Mouse (Mus musculus) C2C12 (cell line): ENCODE results near the gene 0610037L13Rik. TPM values are rescaled to one million over a fixed set of nuclear protein-coding genes. Genes with fewer than 3 reads are reported as not detected.

Experiments
- H3K27me3 ChIP-seq: one replicate; pipeline ENCODE4 v1.6.1; 2011; ENCODE audit not compliant: control insufficient read depth, insufficient read depth, insufficient read length
- H3K36me3 ChIP-seq: one replicate; pipeline ENCODE4 v1.6.1; 2011; ENCODE audit not compliant: control insufficient read depth, insufficient read depth
- H3K4me3 ChIP-seq: one replicate; pipeline ENCODE4 v1.5.1; 2011; ENCODE audit warnings: mild to moderate bottlenecking, control low read depth; ENCODE audit not compliant: poor library complexity, insufficient read depth, severe bottlenecking
- H3K79me2 ChIP-seq: one replicate; pipeline ENCODE4 v1.6.1; 2011; ENCODE audit not compliant: control insufficient read depth, insufficient read depth
- H3K79me3 ChIP-seq: one replicate; pipeline ENCODE4 v1.6.1; 2011; ENCODE audit warnings: low read depth, control low read depth
- H3ac ChIP-seq: one replicate; pipeline ENCODE3; 2011; ENCODE audit warnings: low read depth; ENCODE audit not compliant: control insufficient read depth, insufficient read length
- CEBPB ChIP-seq: IDR thresholded peaks from one replicate; pipeline ENCODE4 v1.6.1; 2011; ENCODE audit warnings: low read depth, mild to moderate bottlenecking, control low read depth, moderate library complexity
- CTCF ChIP-seq: IDR thresholded peaks from one replicate; pipeline ENCODE4 v1.5.1; 2011; ENCODE audit not compliant: control insufficient read depth, insufficient read depth, insufficient read length
- FOSL1 ChIP-seq: IDR thresholded peaks from one replicate; pipeline ENCODE4 v1.8.0; 2011; ENCODE audit warnings: mild to moderate bottlenecking, low read length; ENCODE audit not compliant: poor library complexity, insufficient read depth, severe bottlenecking
- MAX ChIP-seq: IDR thresholded peaks from one replicate; pipeline ENCODE4 v1.6.1; 2011; ENCODE audit warnings: mild to moderate bottlenecking, control low read depth
- MYOD1 ChIP-seq: IDR thresholded peaks from one replicate; pipeline ENCODE4 v1.6.1; 2011; ENCODE audit warnings: low read depth; ENCODE audit not compliant: control insufficient read depth, insufficient read length
- MYOG ChIP-seq: IDR thresholded peaks from one replicate; pipeline ENCODE4 v1.6.1; 2011; ENCODE audit not compliant: control insufficient read depth, insufficient read length; ENCODE audit errors: extremely low read depth
- USF1 ChIP-seq: IDR thresholded peaks from one replicate; pipeline ENCODE4 v1.6.1; 2011; ENCODE audit warnings: low read depth, mild to moderate bottlenecking, control low read depth, moderate library complexity
- polyA plus RNA-seq: library from polyadenylated mRNA; unstranded; fragments of >200 nt; fragmentation: generic; extraction: Trizol; gene quantifications from one replicate; pipeline ENCODE4 v1.2.1, GENCODE M21; 2012; ENCODE audit warnings: missing spikeins

Gene 0610037L13Rik
- polyA plus RNA-seq, 1 experiment: 78.7 TPM

- Histone ChIP-seq H3K27me3 (no peaks in the 10 kb centered on the region), H3ac (no peak overlapping the region), H3K4me3 (no peak overlapping the region), H3K79me2 (no peaks in the 10 kb centered on the region), H3K79me3 (no peaks in the 10 kb centered on the region), H3K36me3 (no peaks in the 10 kb centered on the region)
- no peak for TF ChIP-seq CTCF
- no peak for TF ChIP-seq MYOG
- no peak for TF ChIP-seq MAX
- no peak for TF ChIP-seq CEBPB
- no peak for TF ChIP-seq FOSL1
- TF ChIP-seq MYOD1: no peak
- no peak for TF ChIP-seq USF1
These were observed 32.3 kb downstream of the 0610037L13Rik start for GRCm38 (mm10) chr4:107921952-107922351.

GRCm38 (mm10) chr4:107923145-107923802 is 33.7 kb downstream of the 0610037L13Rik start, which contains the start of gene Cpt2:
TSS of gene Cpt2 (minus strand) at chr4:107923610.
- no peaks in the 10 kb centered on the region for H3K79me2 ChIP-seq
- peak within 1 kb of the TSS; percentile 48 for H3K4me3 ChIP-seq
- H3ac ChIP-seq: peak within 1 kb of the TSS; percentile 84
- no peaks in the 10 kb centered on the region for H3K79me3 ChIP-seq
- no peaks in the 10 kb centered on the region for H3K27me3 ChIP-seq
- no peak for TF ChIP-seq CTCF
- no peak for TF ChIP-seq MYOG
- TF ChIP-seq CEBPB: no peak
- no peak for TF ChIP-seq FOSL1
- no peak for TF ChIP-seq MAX
- TF ChIP-seq MYOD1: no peak
- no peak for TF ChIP-seq USF1
- no peaks in the 10 kb centered on the region for H3K36me3 ChIP-seq

DNA sequence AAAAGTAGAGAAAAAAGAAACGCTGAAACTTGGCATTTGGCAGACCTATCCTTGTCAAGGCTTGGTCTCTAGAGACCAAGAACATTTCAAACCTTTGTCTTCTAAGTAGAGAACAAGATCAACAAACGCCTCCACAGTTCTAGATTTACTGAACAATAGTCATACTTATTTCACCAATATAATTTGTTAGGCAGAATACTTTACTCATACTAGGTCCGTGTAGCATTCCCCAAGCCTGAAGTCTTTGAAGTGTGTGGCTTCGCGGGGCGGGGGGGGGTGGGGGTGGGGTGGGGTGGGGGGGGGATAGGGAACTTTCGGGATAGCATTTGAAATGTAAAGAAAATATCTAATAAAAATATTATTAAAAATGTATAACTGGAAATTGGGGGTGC is 34.2 kb downstream of the 0610037L13Rik start:
- no peaks in the 10 kb centered on the region for H3K27me3 ChIP-seq
- no peak for TF ChIP-seq USF1
- TF ChIP-seq CTCF: no peak
- TF ChIP-seq MAX: no peak
- TF ChIP-seq MYOG: no peak
- no peak for TF ChIP-seq CEBPB
- TF ChIP-seq MYOD1: no peak
- no peak for TF ChIP-seq FOSL1
- H3K4me3 ChIP-seq: no peak overlapping the region
- no peaks in the 10 kb centered on the region for H3K79me3 ChIP-seq
- no peaks in the 10 kb centered on the region for H3K36me3 ChIP-seq
- H3ac ChIP-seq: no peak overlapping the region
- no peaks in the 10 kb centered on the region for H3K79me2 ChIP-seq

- TF ChIP-seq MYOG: no peak
- TF ChIP-seq CTCF: no peak
- TF ChIP-seq MYOD1: no peak
- TF ChIP-seq MAX: no peak
- TF ChIP-seq CEBPB: no peak
- TF ChIP-seq USF1: no peak
- TF ChIP-seq FOSL1: no peak
- Histone ChIP-seq H3K79me2 (no peaks in the 10 kb centered on the region), H3K27me3 (peaks cover 16% of the 10 kb centered on the region), H3ac (no peak overlapping the region), H3K36me3 (no peaks in the 10 kb centered on the region), H3K79me3 (no peaks in the 10 kb centered on the region), H3K4me3 (no peak overlapping the region)
These were observed 38.7 kb downstream of the 0610037L13Rik start for GRCm38 (mm10) chr4:107928269-107928668.

DNA sequence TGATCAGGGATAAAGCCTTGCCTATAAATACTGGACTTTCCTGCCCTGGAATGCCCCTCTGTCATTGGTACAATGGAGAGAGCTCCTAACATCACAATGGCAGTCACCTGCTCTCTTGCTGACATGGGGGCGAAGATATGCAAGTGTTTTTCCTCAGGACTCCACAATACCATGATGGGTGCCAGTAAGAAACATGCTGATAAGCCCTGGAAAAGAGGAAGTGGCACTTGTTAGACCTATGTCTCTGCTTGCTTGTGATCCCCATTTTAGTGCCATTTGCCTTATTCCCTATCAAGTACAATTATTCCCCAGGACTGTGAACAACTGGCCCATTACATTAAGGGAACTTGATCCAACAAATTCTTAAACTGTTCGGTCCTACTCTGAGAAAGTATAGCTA is 39.1 kb downstream of the 0610037L13Rik start:
- Histone ChIP-seq H3K27me3 (peaks cover 16% of the 10 kb centered on the region), H3K36me3 (no peaks in the 10 kb centered on the region), H3K79me2 (no peaks in the 10 kb centered on the region), H3K79me3 (no peaks in the 10 kb centered on the region), H3ac (no peak overlapping the region), H3K4me3 (no peak overlapping the region)
- TF ChIP-seq CEBPB: no peak
- no peak for TF ChIP-seq USF1
- no peak for TF ChIP-seq CTCF
- TF ChIP-seq FOSL1: no peak
- TF ChIP-seq MYOG: no peak

- Histone ChIP-seq H3ac (no peak overlapping the region), H3K79me3 (no peaks in the 10 kb centered on the region), H3K27me3 (peaks cover 16% of the 10 kb centered on the region), H3K36me3 (no peaks in the 10 kb centered on the region), H3K4me3 (no peak overlapping the region), H3K79me2 (no peaks in the 10 kb centered on the region)
- TF ChIP-seq MYOG (no peak), CTCF (no peak), CEBPB (no peak), MYOD1 (no peak), USF1 (no peak), MAX (no peak), FOSL1 (no peak)
These were observed 41.8 kb downstream of the 0610037L13Rik start for GRCm38 (mm10) chr4:107931453-107931852.
